Mouse (Mus musculus) ES-Bruce4 (cell line): ENCODE measurements around the gene Gm42957. TPM values are rescaled to one million over a fixed set of nuclear protein-coding genes. Genes with fewer than 3 reads are reported as not detected.
A peak's percentile ranks its signal among the peaks of the same experiment; 100 is the strongest.
"Not testable (repeated sequence)": the region's sequence is repeated elsewhere in the genome, so short reads cannot be mapped to it uniquely, and the experiment has no call there.

Experiments used
- H3K27ac ChIP-seq: 2 replicates; pipeline ENCODE4 v1.5.1; 2012; ENCODE audit warnings: low read length, inconsistent platforms; ENCODE audit not compliant: insufficient read depth
- H3K27me3 ChIP-seq: 2 replicates; pipeline ENCODE4 v1.6.1; 2012; ENCODE audit warnings: mild to moderate bottlenecking, low read length, inconsistent platforms; ENCODE audit not compliant: control insufficient read depth, poor library complexity, insufficient read depth, severe bottlenecking
- H3K36me3 ChIP-seq: 2 replicates; pipeline ENCODE4 v1.6.1; 2012; ENCODE audit warnings: inconsistent platforms, mild to moderate bottlenecking, low read length, moderate library complexity; ENCODE audit not compliant: control insufficient read depth, poor library complexity, insufficient read depth, severe bottlenecking
- H3K4me1 ChIP-seq: one replicate; pipeline ENCODE4 v1.8.1; 2011; ENCODE audit warnings: low read length; ENCODE audit not compliant: control insufficient read depth, insufficient read depth
- H3K4me3 ChIP-seq: 2 replicates; pipeline ENCODE4 v1.5.1; 2011; ENCODE audit warnings: low read depth, mild to moderate bottlenecking, low read length
- H3K9ac ChIP-seq: 2 replicates; pipeline ENCODE4 v1.6.1; 2012; ENCODE audit warnings: low read depth, mild to moderate bottlenecking, inconsistent platforms; ENCODE audit not compliant: poor library complexity, severe bottlenecking
- H3K9me3 ChIP-seq: replicated peaks from 2 replicates; pipeline ENCODE4 v1.6.1; 2012; ENCODE audit warnings: mild to moderate bottlenecking, low read length, inconsistent platforms; ENCODE audit not compliant: control insufficient read depth, poor library complexity, insufficient read depth, severe bottlenecking
- CTCF ChIP-seq: IDR thresholded peaks from one replicate; pipeline ENCODE4 v1.8.1; 2011; ENCODE audit warnings: low read depth, low read length
- EP300 ChIP-seq: IDR thresholded peaks from 2 replicates; pipeline ENCODE4 v1.6.1; 2011; ENCODE audit warnings: low read depth, low read length; ENCODE audit not compliant: insufficient read depth
- POLR2A ChIP-seq: IDR thresholded peaks from one replicate; pipeline ENCODE4 v1.8.1; 2011; ENCODE audit warnings: low read length; ENCODE audit not compliant: insufficient read depth
- polyA plus RNA-seq: library from polyadenylated mRNA; stranded (reverse); fragments of >200 nt; gene quantifications from 2 replicates; pipeline ENCODE4 v1.2.4, GENCODE M21; 2011; ENCODE audit warnings: low read depth; ENCODE audit not compliant: missing spikeins, insufficient read depth, insufficient read length

Gene Gm42957
- polyA plus RNA-seq, 1 experiment = not detected

GRCm38 (mm10) chr3:96599411-96599810, 35.9 kb upstream of the Gm42957 start:
- no peaks in the 10 kb centered on the region for H3K9me3 ChIP-seq
- H3K36me3 ChIP-seq = no peaks in the 10 kb centered on the region
- TF ChIP-seq EP300 (no peak), POLR2A (no peak), CTCF (no peak)
- H3K9ac ChIP-seq = no peak overlapping the region
- H3K4me3 ChIP-seq = no peak overlapping the region
- no peak overlapping the region for H3K27ac ChIP-seq
- H3K27me3 ChIP-seq = no peaks in the 10 kb centered on the region
- no peaks in the 10 kb centered on the region for H3K4me1 ChIP-seq

GRCm38 (mm10) chr3:96600639-96601250, 34.5 kb upstream of the Gm42957 start, which contains the start of gene Lix1l:
Lix1l (plus strand) TSS chr3:96601149.
- TF ChIP-seq CTCF = no peak
- TF ChIP-seq POLR2A = no peak
- no peak for TF ChIP-seq EP300
- Histone ChIP-seq H3K27ac (no peak within 1 kb of the TSS), H3K4me1 (no peaks in the 10 kb centered on the region), H3K36me3 (no peaks in the 10 kb centered on the region), H3K9me3 (no peaks in the 10 kb centered on the region), H3K27me3 (no peaks in the 10 kb centered on the region), H3K9ac (0 out of 2 replicates have a peak within 1 kb of the TSS, but pooled peaks have one; percentile 17), H3K4me3 (peak within 1 kb of the TSS; percentile 59)

DNA sequence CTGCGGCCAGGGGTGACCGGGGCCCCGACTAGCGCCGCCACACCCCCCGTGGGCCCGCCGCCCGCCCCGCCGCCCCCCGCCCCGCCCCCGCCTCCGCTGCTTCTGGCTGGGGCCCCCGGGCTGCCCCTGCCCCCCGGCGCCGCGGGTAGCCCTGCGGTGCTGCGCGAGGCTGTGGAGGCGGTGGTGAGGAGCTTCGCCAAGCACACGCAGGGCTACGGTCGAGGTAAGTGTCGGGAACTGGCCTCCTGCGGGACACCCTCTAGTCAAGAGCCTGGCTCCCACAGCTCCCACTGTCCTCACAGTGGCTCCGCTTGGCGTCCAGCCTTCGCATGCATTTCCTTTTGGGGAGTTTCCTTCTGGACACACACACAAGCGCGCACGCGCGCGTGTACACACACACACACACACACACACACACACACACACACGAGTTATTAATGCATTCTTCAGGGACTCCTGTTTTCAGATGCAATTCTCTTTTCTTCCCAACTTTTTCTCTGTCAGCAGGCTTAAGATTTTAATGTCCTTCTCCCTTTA, 34.0 kb upstream of the Gm42957 start:
- Histone ChIP-seq H3K36me3 (no peaks in the 10 kb centered on the region), H3K4me1 (no peaks in the 10 kb centered on the region), H3K9ac (0 out of 2 replicates have a peak overlapping the region, but pooled peaks have one; percentile 17), H3K27me3 (no peaks in the 10 kb centered on the region), H3K4me3 (peak overlapping the region; percentile 59), H3K9me3 (no peaks in the 10 kb centered on the region), H3K27ac (no peak overlapping the region)
- TF ChIP-seq CTCF (no peak), POLR2A (no peak), EP300 (no peak)

DNA sequence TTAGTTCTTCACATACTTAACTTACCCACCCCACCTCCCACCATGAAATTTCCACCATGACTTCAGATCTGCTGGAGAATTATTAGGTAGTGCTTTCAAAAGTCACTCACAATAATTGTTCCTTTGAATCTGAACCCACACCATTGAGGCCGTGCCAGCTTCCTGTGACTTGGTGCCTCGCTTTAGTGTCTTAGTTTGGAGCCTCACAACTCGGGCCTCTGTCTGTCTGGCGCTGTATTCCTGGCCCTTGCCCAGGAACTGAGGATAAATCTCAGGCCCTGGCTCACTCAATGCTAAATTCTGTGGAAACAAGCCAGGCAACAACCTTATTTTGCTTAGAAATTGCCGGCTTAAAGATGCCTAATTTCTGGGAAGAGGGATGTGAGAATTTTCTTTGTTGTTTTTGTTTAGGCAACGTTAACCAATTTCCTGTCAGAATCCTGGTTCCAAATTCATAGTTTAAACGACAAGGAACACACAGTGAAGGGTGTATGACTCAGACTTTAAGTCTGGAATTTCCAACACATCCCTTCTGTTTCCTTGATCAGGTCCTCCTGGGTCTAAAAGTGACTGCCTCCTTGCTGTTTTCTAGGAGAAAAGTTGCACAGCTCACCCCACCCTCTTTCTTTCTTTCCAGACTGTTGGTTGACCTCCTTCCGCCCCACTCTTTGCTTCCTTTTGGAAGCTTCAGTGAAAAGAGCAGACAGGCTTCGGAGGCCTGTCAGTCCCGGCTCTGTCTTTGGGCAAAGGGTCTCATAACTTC, 33.2 kb upstream of the Gm42957 start:
- H3K27ac ChIP-seq = no peak overlapping the region
- TF ChIP-seq CTCF (no peak), EP300 (no peak), POLR2A (no peak)
- no peaks in the 10 kb centered on the region for H3K27me3 ChIP-seq
- H3K4me1 ChIP-seq = no peaks in the 10 kb centered on the region
- no peak overlapping the region for H3K4me3 ChIP-seq
- no peaks in the 10 kb centered on the region for H3K9me3 ChIP-seq
- no peaks in the 10 kb centered on the region for H3K36me3 ChIP-seq
- no peak overlapping the region for H3K9ac ChIP-seq

DNA sequence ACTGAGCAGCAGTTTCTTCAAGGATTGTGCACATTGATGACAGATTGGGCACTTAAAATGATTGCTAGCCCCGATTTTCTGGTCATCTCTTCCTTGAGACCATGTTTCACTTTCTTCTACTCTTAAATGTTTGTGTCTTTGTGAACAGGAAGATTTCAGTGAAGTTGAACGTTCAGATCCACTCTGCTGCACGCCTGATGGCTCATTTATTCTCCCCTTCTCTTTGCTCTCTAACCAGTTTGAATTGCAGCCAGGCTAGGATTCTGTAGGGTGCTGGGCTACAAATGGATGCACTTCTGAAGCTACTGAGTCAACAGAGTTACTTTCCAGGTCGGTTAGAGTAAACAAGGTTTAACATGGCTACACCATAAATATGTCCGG, 32.6 kb upstream of the Gm42957 start:
- no peak for TF ChIP-seq POLR2A
- TF ChIP-seq EP300 = no peak
- no peak for TF ChIP-seq CTCF
- Histone ChIP-seq H3K4me1 (no peaks in the 10 kb centered on the region), H3K27ac (no peak overlapping the region), H3K9ac (no peak overlapping the region), H3K36me3 (no peaks in the 10 kb centered on the region), H3K4me3 (no peak overlapping the region), H3K9me3 (no peaks in the 10 kb centered on the region), H3K27me3 (no peaks in the 10 kb centered on the region)

DNA sequence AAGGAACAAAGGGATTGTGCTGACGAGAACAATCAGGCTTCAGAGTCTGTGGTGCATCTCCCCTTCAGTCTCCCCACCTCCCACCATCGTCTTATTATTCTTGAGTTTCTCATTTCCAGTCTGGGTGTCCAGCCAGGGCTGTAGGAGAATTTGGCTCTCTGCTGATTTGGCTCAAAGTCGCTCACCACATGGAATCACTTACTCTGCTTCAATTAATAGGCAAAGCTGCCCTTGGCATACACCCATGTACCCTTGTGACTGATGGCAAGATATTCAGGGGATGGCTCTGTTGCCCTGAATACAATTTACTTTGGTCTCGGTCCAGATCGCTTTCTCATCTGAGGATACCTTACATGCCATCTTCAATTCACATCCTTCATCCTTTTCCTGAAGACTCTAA, 32.0 kb upstream of the Gm42957 start:
- H3K4me1 ChIP-seq = no peaks in the 10 kb centered on the region
- TF ChIP-seq EP300 (no peak), POLR2A (no peak), CTCF (no peak)
- no peaks in the 10 kb centered on the region for H3K27me3 ChIP-seq
- H3K27ac ChIP-seq = no peak overlapping the region
- no peak overlapping the region for H3K9ac ChIP-seq
- H3K36me3 ChIP-seq = no peaks in the 10 kb centered on the region
- H3K4me3 ChIP-seq = no peak overlapping the region
- no peaks in the 10 kb centered on the region for H3K9me3 ChIP-seq

- H3K27ac ChIP-seq, H3K36me3 ChIP-seq, H3K9ac ChIP-seq, H3K9me3 ChIP-seq, H3K4me1 ChIP-seq, H3K27me3 ChIP-seq, H3K4me3 ChIP-seq: not testable (repeated sequence)
Measured at GRCm38 (mm10) chr3:96606007-96606406, 29.3 kb upstream of the Gm42957 start.
